Mouse (Mus musculus): ENCODE data around the gene Prkce. TPM values are rescaled to one million over a fixed set of nuclear protein-coding genes. Genes with fewer than 3 reads are reported as not detected.

The Prkce gene
- total RNA-seq, 2 experiments from 2014 or later, result 9.3 to 10.2 TPM

DNA sequence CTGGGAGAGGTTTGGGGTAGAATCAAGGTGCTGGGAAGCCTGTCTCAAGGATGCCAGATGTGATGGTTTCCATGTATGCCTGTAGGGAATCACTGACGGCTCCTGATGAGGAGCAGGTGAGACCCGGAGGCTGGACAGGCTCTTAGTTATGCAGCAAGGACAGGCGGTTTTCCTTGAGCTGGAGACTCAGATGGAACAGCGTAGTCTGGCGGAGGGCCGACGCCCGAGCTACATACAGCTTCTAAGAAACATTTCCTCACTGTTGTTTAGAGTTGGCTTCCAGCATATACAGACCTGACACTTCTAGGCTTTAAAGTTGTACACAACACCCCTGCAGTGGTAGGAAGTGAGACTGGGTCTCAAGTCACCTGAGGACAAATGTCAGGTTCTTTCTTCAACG is 86.3 kb downstream of the Prkce start:
- no peak for TF ChIP-seq CTCF (IDR thresholded peaks at IDR 0.05)
- H3K27ac ChIP-seq, result peak overlapping the region; percentile 46; the same call in 1 of the 2 replicates
- H3K4me3 ChIP-seq, result no peak overlapping the region
- intact Hi-C loops (cut with DNase I), result no loop called here
- no peak for DNase-seq

DNA sequence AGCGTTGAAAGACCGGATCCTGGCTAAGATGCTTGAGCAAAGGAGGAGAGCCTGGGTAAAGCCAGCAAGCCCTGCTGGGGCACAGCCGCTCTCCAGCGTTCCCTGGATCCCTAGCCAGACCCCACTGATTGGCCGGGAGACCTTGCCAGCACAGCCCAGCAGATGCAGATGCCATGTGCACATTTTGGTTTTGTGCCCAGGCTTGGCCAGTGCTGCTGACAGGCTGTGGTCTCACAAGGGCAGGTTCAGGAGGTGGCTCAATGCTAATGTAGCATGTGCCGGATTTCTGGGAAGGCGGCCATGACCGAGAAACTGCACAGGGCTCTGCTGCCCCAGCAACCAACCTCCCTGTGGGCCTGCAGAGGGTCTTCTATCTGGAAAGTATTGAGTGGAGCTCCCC is 86.7 kb downstream of the Prkce start:
- peak; percentile 94 for DNase-seq
- peak overlapping the region; percentile 46; the same call in 1 of the 2 replicates for H3K27ac ChIP-seq
- no peak overlapping the region for H3K4me3 ChIP-seq
- TF ChIP-seq CTCF (IDR thresholded peaks at IDR 0.05), result no peak
- intact Hi-C loops (cut with DNase I), result no loop called here

DNA sequence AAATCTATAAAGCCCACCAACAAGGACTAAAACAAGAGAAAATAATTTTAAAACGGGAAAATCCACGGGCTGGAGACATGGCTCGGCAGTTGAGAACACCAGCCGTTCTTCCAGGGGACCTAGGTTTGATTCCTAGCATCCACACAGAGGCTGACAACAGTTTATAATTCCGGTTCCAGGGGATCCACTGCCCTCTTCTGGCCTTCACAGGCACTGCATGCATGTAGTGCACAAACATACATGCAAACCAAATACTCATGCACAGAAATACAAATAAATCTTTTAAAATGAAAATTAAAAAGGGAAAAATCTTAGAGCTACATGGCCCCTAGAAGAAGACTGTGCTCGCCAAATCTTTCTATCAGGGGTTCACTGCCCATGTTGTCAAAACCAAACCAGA is 87.4 kb downstream of the Prkce start:
- TF ChIP-seq CTCF (IDR thresholded peaks at IDR 0.05), result peak; percentile 45
- intact Hi-C loops (cut with DNase I), result no loop called here
- H3K4me3 ChIP-seq, result no peak overlapping the region
- H3K27ac ChIP-seq, result no peak overlapping the region
- DNase-seq, result no peak

DNA sequence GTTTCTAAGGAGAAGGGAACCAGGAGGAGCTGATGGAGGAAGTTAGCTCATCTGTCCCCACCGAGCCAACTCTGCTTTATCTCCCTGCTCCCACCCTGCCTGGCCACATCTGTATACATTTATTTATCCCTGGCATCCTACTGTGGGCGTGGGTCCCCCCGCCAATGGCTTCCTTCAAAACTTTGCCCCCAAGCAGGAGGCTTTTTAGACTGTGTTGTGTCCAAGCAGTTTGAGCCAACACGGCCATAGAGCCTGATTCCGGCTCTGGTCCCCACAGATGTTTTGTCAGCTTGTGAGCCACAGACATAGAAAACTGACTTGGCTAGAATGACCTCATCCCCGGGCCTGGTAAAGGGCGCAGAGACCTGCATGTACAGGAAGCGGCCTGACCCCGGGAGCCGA is 89.1 kb downstream of the Prkce start:
- H3K27ac ChIP-seq, result 0 out of 2 replicates have a peak overlapping the region, but pooled peaks have one; percentile 12

DNA sequence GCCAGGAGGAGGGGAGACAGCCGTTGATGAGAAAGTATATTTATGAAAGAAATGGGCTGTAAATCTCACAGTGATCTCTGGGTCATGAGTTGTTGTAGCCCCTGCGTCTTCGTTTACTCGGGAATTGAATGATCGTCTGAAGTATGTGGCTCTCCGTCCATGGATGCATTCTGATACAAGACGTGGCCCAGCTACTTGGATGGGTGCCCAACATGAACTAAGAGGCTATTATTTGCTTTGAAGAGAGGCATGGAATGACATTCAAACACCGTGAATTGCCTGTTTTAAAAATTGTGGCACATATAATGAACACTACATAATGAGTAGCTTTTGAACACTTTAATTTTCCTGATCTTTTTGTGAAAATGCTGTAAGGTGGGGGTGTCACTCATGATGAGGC is 93.5 kb downstream of the Prkce start:
- DNase-seq, result no peak
- intact Hi-C loops (cut with DNase I), result loop anchor here (5.0 kb wide), 1 partner anchor 34 kb away; no protein-coding TSS in a partner anchor
- no peak for TF ChIP-seq CTCF (IDR thresholded peaks at IDR 0.05)
- no peak overlapping the region for H3K27ac ChIP-seq
- H3K4me3 ChIP-seq, result no peak overlapping the region

More for the DNA sequence above, 89.1 kb downstream of the Prkce start:
- no peak for TF ChIP-seq CTCF (IDR thresholded peaks at IDR 0.05)
- H3K4me3 ChIP-seq, result no peak overlapping the region
- intact Hi-C loops (cut with DNase I), result no loop called here
- no peak for DNase-seq

DNA sequence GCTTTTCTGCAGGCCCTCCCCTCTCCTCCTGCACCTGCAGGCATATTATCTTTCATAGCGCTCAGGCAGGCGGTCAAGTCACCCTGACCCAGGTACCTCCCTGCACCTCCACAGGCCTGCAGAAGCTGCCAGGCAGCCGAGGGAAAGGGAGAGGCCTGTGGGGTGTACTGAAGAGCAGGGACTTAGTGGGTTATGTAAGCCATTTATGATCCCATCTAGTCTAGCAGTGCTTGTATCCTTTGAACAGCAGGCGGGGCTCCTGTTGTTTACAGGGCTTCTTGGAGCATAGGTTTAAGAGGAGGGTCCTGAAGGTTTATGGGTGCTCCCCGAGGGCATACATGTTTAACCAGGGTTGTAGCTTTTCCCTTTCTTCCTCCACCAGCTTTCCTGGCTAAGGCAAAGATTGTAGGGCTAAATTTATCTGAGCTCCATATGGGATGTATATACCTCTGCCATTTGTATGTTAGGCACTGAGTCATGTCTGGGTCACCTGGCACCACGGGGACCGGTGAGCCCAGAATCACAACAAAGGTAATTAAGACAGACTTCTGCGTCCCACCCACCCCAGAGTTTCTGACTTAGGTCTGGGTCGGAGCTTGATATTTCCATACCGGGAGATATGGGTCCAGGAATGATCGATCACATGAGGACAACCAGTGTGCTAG is 96.5 kb downstream of the Prkce start:
- Histone ChIP-seq H3K4me3 (no peak overlapping the region), H3K27ac (no peak overlapping the region)
- DNase-seq, result no peak
- intact Hi-C loops (cut with DNase I), result loop anchor here (5.0 kb wide), 1 partner anchor 37 kb away; no protein-coding TSS in a partner anchor
- TF ChIP-seq CTCF (IDR thresholded peaks at IDR 0.05), result no peak

DNA sequence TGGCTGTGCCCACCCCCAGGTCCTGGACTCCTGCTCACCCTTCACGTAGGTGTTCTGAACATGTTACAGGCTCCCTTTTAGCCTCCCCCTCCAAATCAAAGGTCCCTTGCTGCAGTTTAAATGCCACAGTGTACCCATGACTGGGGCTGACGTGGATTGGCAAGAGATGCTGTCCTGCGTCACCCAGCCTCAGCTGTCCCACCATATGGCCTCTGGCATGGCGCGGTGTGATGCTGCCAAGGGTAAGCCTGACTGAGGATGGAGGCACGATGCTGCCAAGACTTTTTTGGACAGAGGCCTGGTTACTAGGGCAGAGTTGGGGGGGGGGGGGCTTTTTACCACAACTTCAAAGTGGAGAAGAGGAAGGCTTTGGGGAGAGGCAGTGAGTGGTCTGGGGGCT is 98.5 kb downstream of the Prkce start:
- Histone ChIP-seq H3K4me3 (no peak overlapping the region), H3K27ac (no peak overlapping the region)
- DNase-seq, result no peak
- TF ChIP-seq CTCF (IDR thresholded peaks at IDR 0.05), result no peak
- intact Hi-C loops (cut with DNase I), result no loop called here

DNA sequence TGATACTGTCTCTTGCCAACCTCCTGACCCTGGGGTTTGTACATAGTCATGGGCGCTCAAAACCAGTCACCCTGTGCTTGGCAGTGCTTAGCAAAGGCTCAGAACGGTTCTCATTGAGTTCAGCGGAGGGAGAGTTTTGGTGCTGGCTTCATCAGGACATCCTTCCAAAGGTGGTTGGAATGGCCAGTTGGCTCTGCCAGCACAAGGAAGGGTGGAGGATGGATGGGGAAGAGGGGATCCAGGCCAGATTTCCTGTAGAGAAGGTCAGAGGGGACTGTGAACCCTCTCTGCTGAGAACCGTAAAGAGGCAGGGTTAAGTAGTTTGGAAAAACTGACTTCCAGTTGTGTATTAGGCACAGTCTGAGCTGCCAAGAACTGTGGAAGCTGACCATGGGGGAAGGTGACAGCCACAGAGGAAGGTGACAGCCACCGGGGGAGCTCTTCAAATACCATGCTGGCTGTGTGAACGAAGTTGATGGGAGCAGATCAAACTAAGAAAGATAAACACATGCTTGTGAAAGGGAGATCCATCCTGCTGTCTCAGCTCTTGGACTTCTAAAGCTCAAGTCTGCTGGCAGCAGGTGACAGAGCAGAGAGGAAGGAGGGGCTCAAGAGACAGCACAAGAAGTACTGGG is 99.7 kb downstream of the Prkce start:
- DNase-seq, result peak; percentile 37
- intact Hi-C loops (cut with DNase I), result no loop called here
- H3K27ac ChIP-seq, result no peak overlapping the region
- H3K4me3 ChIP-seq, result no peak overlapping the region
- TF ChIP-seq CTCF (IDR thresholded peaks at IDR 0.05), result peak; percentile 6; the same call in 1 of the 2 replicates

DNA sequence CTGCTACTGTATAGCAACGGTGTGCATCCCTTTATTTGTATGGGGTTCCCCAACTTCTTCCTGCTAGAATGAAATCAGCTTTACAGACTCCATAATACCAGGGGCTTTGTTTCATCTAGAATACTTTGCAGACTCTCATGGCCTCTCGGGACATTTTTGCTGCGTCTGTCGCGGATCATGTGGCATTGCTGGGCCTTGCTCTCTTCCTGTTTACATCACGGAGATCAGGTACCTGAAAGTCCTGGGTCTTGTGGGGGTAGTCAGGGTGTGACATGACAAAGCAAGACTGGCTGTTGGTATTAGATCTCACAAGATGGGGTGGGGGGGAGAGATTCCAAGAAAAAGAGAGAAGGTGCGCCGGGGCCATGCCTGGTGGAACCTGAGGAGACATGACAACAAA is 102.1 kb downstream of the Prkce start:
- no peak for TF ChIP-seq CTCF (IDR thresholded peaks at IDR 0.05)
- no peak overlapping the region for H3K4me3 ChIP-seq
- intact Hi-C loops (cut with DNase I), result no loop called here
- no peak for DNase-seq
- H3K27ac ChIP-seq, result no peak overlapping the region

DNA sequence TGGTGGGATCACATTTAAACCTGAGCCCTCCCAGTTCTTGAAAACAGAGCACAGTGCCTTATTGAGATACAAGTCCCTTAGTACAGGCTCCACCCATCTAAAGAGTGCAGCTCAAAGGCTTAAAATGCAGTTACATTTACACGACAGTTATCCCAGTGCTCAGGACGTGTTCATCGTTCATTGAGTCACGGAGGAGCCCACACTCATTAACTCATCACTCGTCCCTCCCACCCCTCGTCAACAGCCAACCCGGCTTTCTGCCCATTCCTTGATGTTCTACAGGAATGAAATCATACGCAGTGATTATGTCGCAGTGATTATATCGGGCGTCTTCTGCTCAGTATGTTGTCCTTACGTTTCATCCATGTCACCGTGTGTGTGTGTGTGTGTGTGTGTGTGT is 102.9 kb downstream of the Prkce start:
- intact Hi-C loops (cut with DNase I), result no loop called here
- DNase-seq, result no peak
- no peak overlapping the region for H3K27ac ChIP-seq
- no peak overlapping the region for H3K4me3 ChIP-seq
- no peak for TF ChIP-seq CTCF (IDR thresholded peaks at IDR 0.05)

DNA sequence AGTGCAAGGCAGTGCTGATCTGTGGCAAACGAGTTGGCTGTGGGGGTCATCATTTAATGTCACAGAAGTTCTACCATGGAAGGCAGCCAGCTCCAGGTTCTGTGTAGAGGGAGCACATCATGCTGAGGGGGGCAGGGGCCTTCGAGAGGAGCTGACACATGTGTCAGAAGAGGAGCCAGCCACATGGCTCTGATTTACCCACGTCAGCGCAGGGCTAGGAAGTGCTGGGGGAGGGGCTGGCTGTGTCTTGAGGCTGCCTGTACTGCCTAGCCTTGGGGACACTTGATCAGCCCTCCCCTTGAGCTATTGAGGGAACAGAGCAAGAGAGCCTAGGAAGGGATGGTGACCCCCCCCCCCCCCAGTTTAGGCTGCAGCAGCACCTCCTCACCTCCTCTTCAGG is 103.7 kb downstream of the Prkce start:
- Histone ChIP-seq H3K27ac (peak overlapping the region; percentile 1; the same call in 1 of the 2 replicates), H3K4me3 (no peak overlapping the region)
- intact Hi-C loops (cut with DNase I), result no loop called here
- peak; percentile 69 for DNase-seq
- TF ChIP-seq CTCF (IDR thresholded peaks at IDR 0.05), result no peak

DNA sequence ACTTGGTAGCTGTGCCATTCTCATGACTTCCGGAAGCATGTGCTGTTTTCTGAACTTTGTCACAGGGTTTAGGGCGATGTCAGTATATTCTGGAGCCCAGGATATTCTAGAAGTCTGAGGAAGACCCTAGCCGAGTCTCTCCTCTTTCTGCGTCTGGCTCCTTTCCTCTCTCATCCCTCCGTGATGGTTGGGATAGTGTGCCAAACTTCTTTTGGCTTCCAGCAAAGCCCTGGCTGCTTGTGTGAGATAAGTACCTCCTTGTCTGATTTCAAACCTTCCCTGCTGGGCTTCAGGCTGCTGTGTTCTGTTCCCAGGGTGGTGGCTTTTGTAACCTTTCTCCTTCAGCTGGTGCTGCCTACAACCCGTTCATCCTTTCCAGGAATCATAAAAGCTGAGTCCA is 105.4 kb downstream of the Prkce start:
- H3K27ac ChIP-seq, result no peak overlapping the region
- intact Hi-C loops (cut with DNase I), result no loop called here
- TF ChIP-seq CTCF (IDR thresholded peaks at IDR 0.05), result no peak
- no peak for DNase-seq
- H3K4me3 ChIP-seq, result no peak overlapping the region

DNA sequence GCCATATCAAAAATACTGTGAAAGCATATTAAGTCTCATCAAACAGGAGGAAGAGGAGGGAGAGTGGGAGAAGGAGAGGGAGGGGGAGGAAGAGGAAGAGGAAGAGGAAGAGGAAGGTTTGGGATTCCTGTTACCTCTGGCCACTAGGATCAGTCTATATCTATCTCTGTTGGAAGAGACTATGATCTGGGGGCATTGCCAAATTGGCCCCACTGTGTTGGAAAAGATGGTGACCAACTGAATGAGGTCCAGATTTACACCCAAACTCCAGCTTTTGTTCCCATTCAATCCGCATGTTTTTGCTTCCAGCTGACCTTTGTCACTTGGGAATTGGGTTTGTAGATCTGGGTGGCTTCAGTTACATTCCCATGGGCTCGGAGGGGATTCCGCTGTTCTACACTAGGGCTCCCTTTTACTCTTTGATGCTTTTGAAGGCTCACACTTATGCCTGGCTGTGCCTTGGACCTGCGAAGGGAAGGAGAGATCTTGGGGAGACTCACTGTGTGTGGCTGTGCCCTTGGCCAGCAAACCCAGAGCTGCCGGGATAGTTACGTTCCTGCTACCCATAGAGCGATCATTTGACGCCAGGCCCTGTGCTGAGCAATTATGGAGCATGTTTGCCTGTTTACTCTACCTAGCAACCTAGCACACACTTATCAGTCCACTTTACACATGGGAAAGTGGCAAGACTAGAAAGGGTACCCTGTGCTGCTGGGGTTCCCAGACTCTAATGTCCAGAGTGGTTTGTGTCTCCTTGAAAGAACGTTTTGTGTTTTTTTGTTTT is 106.2 kb downstream of the Prkce start:
- TF ChIP-seq CTCF (IDR thresholded peaks at IDR 0.05), result no peak
- Histone ChIP-seq H3K27ac (no peak overlapping the region), H3K4me3 (no peak overlapping the region)
- intact Hi-C loops (cut with DNase I), result no loop called here
- no peak for DNase-seq

Measured in gastrocnemius, adult 2 months (tissue).